Mouse (Mus musculus) midbrain, embryonic 11.5 days (tissue): ENCODE data around the gene Rps24. TPM values are rescaled to one million over a fixed set of nuclear protein-coding genes. Genes with fewer than 3 reads are reported as not detected.

ENCODE experiments used
- ATAC-seq: fragments of 200-750 bp; cut with Nextera tagmentation; 2 replicates; pipeline ENCODE4 v1.8.0; 2017; ENCODE audit warnings: moderate TSS enrichment, moderate library complexity; ENCODE audit not compliant: low FRiP score
- DNase-seq: peaks from one replicate; pipeline ENCODE4 v3.0.0; 2015; ENCODE audit warnings: low spot score; ENCODE audit errors: missing footprints
- H3K27ac ChIP-seq: fragments of 300-500 bp; sonication (generic); 2 replicates; pipeline ENCODE4 v1.5.1; 2014; ENCODE audit warnings: low read depth, low read length
- H3K27me3 ChIP-seq: fragments of 300-500 bp; sonication (generic); 2 replicates; pipeline ENCODE4 v1.6.1; 2014; ENCODE audit warnings: mild to moderate bottlenecking, low read length, moderate library complexity, mixed read lengths; ENCODE audit not compliant: control insufficient read depth, insufficient read depth
- H3K36me3 ChIP-seq: fragments of 300-500 bp; sonication (generic); 2 replicates; pipeline ENCODE4 v1.6.1; 2014; ENCODE audit warnings: mild to moderate bottlenecking, low read length, moderate library complexity, mixed read lengths; ENCODE audit not compliant: control insufficient read depth, insufficient read depth
- H3K4me1 ChIP-seq: fragments of 300-500 bp; sonication (generic); 2 replicates; pipeline ENCODE4 v1.6.1; 2014; ENCODE audit warnings: low read length; ENCODE audit not compliant: control insufficient read depth, insufficient read depth
- H3K4me2 ChIP-seq: fragments of 300-500 bp; sonication (generic); 2 replicates; pipeline ENCODE4 v1.6.1; 2014; ENCODE audit warnings: mild to moderate bottlenecking, moderate library complexity
- H3K4me3 ChIP-seq: fragments of 300-500 bp; sonication (generic); 2 replicates; pipeline ENCODE4 v1.5.1; 2014; ENCODE audit warnings: low read depth, low read length
- H3K9ac ChIP-seq: fragments of 300-500 bp; sonication (generic); 2 replicates; pipeline ENCODE4 v1.6.1; 2014; ENCODE audit warnings: low read length
- H3K9me3 ChIP-seq: fragments of 300-500 bp; sonication (generic); 2 replicates; pipeline ENCODE4 v1.6.1; 2016; ENCODE audit warnings: low read length; ENCODE audit not compliant: control insufficient read depth
- WGBS: fragments of 180-500 bp; shearing (Covaris S2); extraction: QIAGEN DNeasy Blood & Tissue Kit; methylation state at CpG from one replicate; pipeline ENCODE4 v1.1.7; 2014; 5-methylcytosine and 5-hydroxymethylcytosine counted together
- polyA plus RNA-seq: library from polyadenylated mRNA; unstranded; fragments of >200 nt; fragmentation: Nextera tagmentation; extraction: Ambion mirVana; gene quantifications from 2 replicates; pipeline ENCODE4 v1.2.1, GENCODE M21; 2014

Gene Rps24
- polyA plus RNA-seq, 1 experiment from 2014 or later = 1,094 TPM

DNA sequence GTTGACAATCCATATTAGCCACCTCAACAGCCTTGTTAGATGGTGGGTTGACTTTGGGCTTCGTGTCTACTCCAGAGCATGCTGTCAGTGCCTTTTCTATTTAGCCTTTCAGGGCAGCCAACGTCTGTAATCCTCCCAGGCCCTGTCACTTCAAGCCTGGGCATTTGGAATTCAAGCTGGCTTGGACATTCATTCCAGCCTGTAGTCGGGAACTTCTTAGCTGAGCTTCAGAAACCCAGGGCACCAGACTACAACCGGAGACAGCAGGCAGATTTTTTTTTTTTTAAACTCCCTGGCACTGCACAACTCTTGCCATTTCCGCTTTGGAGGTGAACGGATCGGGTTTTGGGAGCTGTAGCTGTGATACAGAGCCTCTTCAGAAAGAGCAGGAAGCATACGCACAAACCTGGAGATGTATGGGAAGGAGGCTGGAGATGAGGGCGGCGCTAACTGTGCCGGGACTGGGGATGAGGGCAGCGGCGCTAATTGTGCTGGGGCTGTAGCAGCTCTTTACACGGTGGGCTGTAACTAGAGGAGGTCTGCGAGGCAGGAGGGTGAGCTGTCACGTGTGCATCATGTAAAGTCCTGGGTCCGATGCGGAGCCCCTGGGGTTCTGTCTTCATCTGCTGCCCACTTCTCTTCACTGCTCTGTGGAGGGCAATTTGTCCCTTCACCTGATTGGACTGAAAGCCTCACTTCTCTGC lies 21.3 kb downstream of the Rps24 start:
- H3K4me3 ChIP-seq = no peak overlapping the region
- ATAC-seq = no peak

DNA sequence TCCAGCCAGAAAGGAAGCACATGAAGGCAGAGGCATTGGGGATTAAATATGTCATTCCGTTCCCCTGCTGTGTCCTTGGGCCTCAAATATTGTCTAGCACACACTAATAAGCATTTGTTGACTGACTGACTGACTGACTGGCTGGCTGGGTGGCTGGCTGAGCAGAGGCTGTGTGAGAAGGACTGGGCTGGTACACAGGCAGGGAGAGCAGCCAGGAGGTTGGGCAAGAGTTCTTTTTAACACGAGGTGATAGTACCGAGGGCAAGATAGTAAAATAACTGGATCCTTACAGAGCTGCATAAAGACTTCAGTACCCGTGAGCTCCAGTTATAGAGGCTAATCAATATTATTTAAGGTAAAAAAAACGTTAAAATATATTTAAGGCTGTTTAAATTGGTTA lies 22.6 kb downstream of the Rps24 start:
- Histone ChIP-seq H3K27ac (no peak overlapping the region), H3K4me2 (no peak overlapping the region), H3K9ac (no peak overlapping the region), H3K27me3 (no peaks in the 10 kb centered on the region), H3K4me3 (no peak overlapping the region), H3K9me3 (peaks cover 6% of the 10 kb centered on the region; the same call in 1 of the 2 replicates), H3K4me1 (peaks cover 23% of the 10 kb centered on the region), H3K36me3 (no peaks in the 10 kb centered on the region)
- DNase-seq (no peak), ATAC-seq (no peak)
- WGBS = 63% methylated on average over 5 of the region's 5 CpGs

More for the DNA sequence above, 21.3 kb downstream of the Rps24 start:
- peak; percentile 91 for DNase-seq
- Histone ChIP-seq H3K27ac (no peak overlapping the region), H3K36me3 (no peaks in the 10 kb centered on the region), H3K9ac (no peak overlapping the region), H3K4me2 (peak overlapping the region; percentile 29; the same call in 1 of the 2 replicates), H3K9me3 (peaks cover 6% of the 10 kb centered on the region; the same call in 1 of the 2 replicates), H3K4me1 (peaks cover 23% of the 10 kb centered on the region), H3K27me3 (no peaks in the 10 kb centered on the region)
- WGBS = 19% methylated on average over 18 of the region's 18 CpGs

DNA sequence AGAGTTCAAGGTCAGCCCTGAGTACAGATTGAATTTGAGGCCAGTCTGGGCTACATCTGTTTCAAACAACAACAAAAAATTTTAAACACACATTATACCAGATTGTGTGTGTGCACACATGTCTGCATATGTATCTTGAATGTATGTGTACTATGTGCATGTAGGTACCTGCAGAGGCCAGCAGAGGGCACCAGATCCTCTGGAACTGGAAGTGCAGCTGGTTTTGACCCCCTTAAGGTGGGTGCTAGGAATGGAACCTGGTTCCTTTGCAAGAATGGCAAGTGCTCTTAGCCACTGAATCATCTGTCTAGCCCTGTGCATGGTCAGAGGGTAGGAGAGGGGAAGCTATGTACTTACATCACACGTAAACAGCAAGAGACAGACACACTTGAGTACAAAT lies 23.3 kb downstream of the Rps24 start:
- Histone ChIP-seq H3K4me1 (peaks cover 23% of the 10 kb centered on the region), H3K27me3 (no peaks in the 10 kb centered on the region), H3K36me3 (no peaks in the 10 kb centered on the region), H3K9ac (no peak overlapping the region), H3K27ac (no peak overlapping the region), H3K4me3 (no peak overlapping the region), H3K9me3 (peaks cover 6% of the 10 kb centered on the region; the same call in 1 of the 2 replicates), H3K4me2 (no peak overlapping the region)
- 94% methylated on average over 1 of the region's 1 CpGs for WGBS
- DNase-seq (no peak), ATAC-seq (no peak)

DNA sequence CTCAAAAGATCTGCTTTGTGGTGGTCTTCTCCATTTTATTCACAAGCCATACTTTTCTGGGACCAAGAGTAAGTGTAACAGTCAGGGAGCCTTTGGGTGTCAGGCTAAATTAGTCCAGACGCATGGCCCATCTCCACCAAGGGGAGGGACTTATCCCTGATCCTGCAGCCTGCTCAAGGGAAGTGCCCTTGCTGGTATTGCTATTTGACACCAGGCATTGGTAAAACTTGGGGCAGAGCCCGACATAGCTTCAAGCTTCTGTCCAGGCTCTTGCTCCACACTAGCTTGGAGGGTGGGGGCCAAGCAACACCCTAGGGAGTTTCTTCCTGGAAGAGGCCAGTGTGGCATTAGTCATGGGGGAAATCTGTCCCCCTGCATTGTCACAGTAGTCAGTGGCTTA lies 23.8 kb downstream of the Rps24 start:
- 92% methylated on average over 2 of the region's 2 CpGs for WGBS
- peaks cover 23% of the 10 kb centered on the region for H3K4me1 ChIP-seq
- DNase-seq = no peak
- no peak overlapping the region for H3K9ac ChIP-seq
- H3K4me3 ChIP-seq = no peak overlapping the region
- H3K9me3 ChIP-seq = peaks cover 6% of the 10 kb centered on the region; the same call in 1 of the 2 replicates
- H3K36me3 ChIP-seq = no peaks in the 10 kb centered on the region
- no peak overlapping the region for H3K27ac ChIP-seq
- no peaks in the 10 kb centered on the region for H3K27me3 ChIP-seq
- ATAC-seq = no peak
- no peak overlapping the region for H3K4me2 ChIP-seq

DNA sequence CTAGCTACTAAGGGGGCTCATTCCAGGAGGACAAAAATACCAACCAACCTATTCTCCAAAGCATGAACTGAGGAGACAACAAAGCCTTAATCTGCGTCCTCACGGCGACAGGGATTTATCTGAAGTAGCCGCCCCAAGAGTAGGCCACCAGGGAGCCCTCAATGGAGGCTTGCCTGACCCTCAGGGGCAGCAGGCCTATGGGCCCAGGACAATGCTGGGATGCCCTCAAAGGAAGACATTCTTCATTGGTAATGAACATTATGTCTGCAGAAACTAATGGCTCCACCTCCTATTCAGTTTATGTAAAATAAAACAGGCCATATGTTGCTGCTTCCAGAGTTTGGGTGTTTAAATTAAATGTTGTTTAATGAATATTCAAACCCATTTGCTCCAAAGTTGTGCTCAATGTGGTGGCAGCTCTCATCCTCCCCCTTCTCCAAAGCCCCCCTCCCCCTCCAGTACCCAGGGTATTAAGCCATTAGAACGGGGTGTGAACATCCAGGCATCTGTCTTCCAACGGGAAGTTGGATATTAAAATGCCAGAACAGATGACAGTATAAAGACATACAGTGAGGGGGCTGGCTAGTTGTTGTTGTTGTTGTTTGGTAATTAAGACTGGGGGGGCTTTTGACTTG lies 25.7 kb downstream of the Rps24 start:
- Histone ChIP-seq H3K4me1 (peaks cover 19% of the 10 kb centered on the region), H3K4me2 (no peak overlapping the region), H3K36me3 (no peaks in the 10 kb centered on the region), H3K27ac (no peak overlapping the region), H3K9me3 (peaks cover 6% of the 10 kb centered on the region; the same call in 1 of the 2 replicates), H3K27me3 (no peaks in the 10 kb centered on the region), H3K9ac (no peak overlapping the region), H3K4me3 (no peak overlapping the region)
- 58% methylated on average over 6 of the region's 6 CpGs for WGBS
- DNase-seq (no peak), ATAC-seq (0 out of 2 replicates have a peak, but pooled peaks have one; percentile 30)

DNA sequence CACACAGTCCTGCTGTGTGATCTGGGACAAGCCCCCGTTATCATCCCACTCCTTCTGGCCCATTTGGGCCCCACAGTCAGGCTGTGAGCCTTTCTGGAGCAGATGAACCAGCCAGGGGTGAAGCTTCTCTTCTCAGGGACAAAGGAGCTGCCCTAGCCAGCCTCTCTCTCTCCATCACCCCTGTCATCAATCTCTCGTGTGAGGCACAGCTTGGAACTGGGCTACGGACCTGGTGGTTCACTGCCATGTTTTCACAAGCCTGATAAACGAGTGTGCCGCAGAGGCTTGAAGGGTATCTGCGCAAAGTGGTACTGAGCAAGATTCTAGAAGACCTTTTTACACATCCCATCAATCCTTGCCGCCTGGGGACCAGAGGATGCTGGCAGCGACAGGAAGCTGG lies 34.7 kb downstream of the Rps24 start:
- no peaks in the 10 kb centered on the region for H3K36me3 ChIP-seq
- ATAC-seq = no peak
- H3K9me3 ChIP-seq = no peaks in the 10 kb centered on the region
- H3K9ac ChIP-seq = no peak overlapping the region
- H3K27ac ChIP-seq = no peak overlapping the region
- H3K27me3 ChIP-seq = no peaks in the 10 kb centered on the region
- H3K4me1 ChIP-seq = peaks cover 1% of the 10 kb centered on the region; the same call in 1 of the 2 replicates
- 81% methylated on average over 8 of the region's 8 CpGs for WGBS
- no peak for DNase-seq
- H3K4me3 ChIP-seq = no peak overlapping the region
- H3K4me2 ChIP-seq = no peak overlapping the region

DNA sequence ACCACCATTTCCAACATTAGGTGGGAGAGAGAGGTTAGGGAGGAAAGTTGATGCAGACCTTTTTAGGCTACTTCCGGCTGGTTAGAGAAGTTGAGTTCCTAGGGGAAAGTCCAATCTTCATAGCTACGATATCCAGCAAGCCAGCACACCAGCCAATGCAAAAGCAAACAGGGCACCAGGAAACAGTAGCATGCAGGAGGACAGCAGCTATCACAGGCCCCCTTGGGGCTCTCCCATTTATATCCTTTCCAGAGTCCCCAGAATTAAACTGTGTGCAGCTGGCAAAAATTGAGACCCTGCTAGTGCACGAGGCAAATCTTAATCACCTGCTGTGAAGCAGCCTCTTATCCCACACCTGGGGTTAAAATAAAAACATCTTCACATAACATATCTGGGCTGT lies 38.2 kb downstream of the Rps24 start:
- H3K36me3 ChIP-seq = no peaks in the 10 kb centered on the region
- DNase-seq = no peak
- no peaks in the 10 kb centered on the region for H3K9me3 ChIP-seq
- no peak overlapping the region for H3K4me3 ChIP-seq
- no peak for ATAC-seq
- H3K4me2 ChIP-seq = no peak overlapping the region
- no peak overlapping the region for H3K9ac ChIP-seq
- H3K4me1 ChIP-seq = peaks cover 10% of the 10 kb centered on the region
- WGBS = 71% methylated on average over 3 of the region's 3 CpGs
- H3K27me3 ChIP-seq = no peaks in the 10 kb centered on the region
- no peak overlapping the region for H3K27ac ChIP-seq

DNA sequence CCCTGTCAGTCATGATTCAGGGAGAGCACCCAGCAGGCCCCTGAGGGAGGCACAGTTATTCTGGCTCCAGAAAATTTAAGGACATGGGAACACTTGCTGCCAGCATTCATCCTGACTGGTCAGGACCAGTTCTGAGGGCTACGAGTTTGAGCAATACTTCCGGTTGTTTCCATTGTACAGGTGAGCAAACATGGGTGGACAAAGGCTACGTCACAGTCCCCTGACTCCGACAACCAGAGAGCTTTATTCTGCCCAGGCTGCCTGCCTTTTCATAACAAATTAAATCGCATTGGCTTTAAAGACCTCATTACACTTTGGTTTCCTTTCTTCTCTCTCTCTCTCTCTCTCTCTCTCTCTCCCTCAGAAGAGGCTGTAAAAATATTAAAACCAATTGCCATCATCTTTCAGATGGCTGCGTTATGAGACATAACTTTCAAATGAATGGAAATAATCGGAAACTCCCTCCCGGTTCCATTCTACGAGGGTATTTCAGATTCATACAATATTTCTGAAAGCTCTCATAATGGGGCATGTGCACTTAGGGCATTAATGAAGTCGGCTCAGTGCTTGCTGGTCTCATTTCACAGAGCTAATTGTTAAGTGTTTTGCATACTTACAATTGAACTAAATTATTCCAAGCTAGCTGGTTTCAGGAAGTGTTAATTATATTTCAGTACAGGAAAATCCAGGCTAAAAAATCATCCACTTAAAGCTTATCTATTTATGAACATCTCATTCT lies 38.9 kb downstream of the Rps24 start:
- H3K27ac ChIP-seq = no peak overlapping the region
- H3K4me2 ChIP-seq = no peak overlapping the region
- H3K4me1 ChIP-seq = peaks cover 17% of the 10 kb centered on the region
- no peaks in the 10 kb centered on the region for H3K36me3 ChIP-seq
- DNase-seq (no peak), ATAC-seq (no peak)
- no peaks in the 10 kb centered on the region for H3K27me3 ChIP-seq
- WGBS = 63% methylated on average over 10 of the region's 10 CpGs
- H3K9me3 ChIP-seq = no peaks in the 10 kb centered on the region
- no peak overlapping the region for H3K4me3 ChIP-seq
- no peak overlapping the region for H3K9ac ChIP-seq

DNA sequence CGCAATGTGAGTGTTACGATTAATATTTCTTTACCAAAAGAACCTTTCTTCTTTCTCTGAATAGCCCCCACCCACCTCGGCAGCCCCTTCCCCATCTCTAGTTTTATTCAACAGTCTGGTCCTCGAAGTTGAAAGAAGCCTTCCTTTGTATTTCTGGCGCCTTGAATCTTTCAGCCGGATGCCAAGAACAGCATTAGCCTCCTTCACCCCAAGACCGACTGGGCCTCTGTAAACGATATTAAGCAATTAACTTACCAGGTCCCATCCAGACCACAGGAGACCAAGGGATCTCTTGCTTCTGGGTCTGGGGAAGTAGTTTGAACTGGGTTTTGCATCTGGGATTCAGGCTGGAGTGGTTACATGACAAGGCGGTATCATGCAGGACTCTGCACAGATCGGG lies 39.5 kb downstream of the Rps24 start:
- no peak for ATAC-seq
- H3K4me2 ChIP-seq = no peak overlapping the region
- H3K36me3 ChIP-seq = no peaks in the 10 kb centered on the region
- H3K27ac ChIP-seq = no peak overlapping the region
- H3K9me3 ChIP-seq = no peaks in the 10 kb centered on the region
- 71% methylated on average over 10 of the region's 10 CpGs for WGBS
- peaks cover 20% of the 10 kb centered on the region for H3K4me1 ChIP-seq
- no peak for DNase-seq
- no peak overlapping the region for H3K4me3 ChIP-seq
- no peaks in the 10 kb centered on the region for H3K27me3 ChIP-seq
- no peak overlapping the region for H3K9ac ChIP-seq
